Mouse (Mus musculus): ENCODE measurements around the gene Cdc6.

- TF ChIP-seq GATA1 (IDR thresholded peaks at IDR 0.05; ENCODE audit: low read length) (no peak), TAL1 (IDR thresholded peaks at IDR 0.05; ENCODE audit: low read length) (no peak)
Observed at GRCm38 (mm10) chr11:98928186-98928893, 20.7 kb downstream of the Cdc6 start.

Measured in erythroblast, embryonic 14.5 days (primary cell).